In genomic region chr12:13268826-13269449, GRCm38 (mm10) we compare ENCODE assay signal across 8 mouse cellular contexts. TPM values are rescaled to one million over a fixed set of nuclear protein-coding genes. Genes with fewer than 3 reads are reported as not detected.
DNase-seq lines count a peak whose midpoint lies in the region; ATAC-seq and TF ChIP-seq lines count a peak whose summit lies in the region.

Nbas (plus strand) TSS chr12:13269133.

- H3K4me2 ChIP-seq in heart, embryonic 11.5 days = peak within 1 kb of the TSS; percentile 79
- H3K4me2 ChIP-seq in kidney, embryonic 16.5 days (replicated peaks; ENCODE audit: low read depth, low read length) = peak within 1 kb of the TSS; percentile 83
- peak within 1 kb of the TSS; percentile 90 for H3K4me2 ChIP-seq in myocyte (ENCODE audit: low read depth)

- 4% methylated on average over 38 of the region's 38 CpGs for WGBS in heart, embryonic 11.5 days (ENCODE audit: insufficient replicate concordance)
- WGBS in kidney, embryonic 16.5 days = 2% methylated on average over 38 of the region's 38 CpGs
- 3% methylated on average over 38 of the region's 38 CpGs for WGBS in liver, adult 2 months

- DNase-seq in A20 (ENCODE audit: low read depth, low spot score) = peak; percentile 90
- peak; percentile 66 for DNase-seq in liver, adult 2 months (ENCODE audit: extremely low read depth, low read depth, low spot score)
- peak; percentile 69 for DNase-seq in splenic B cell, adult 2 months (ENCODE audit: low read depth, low spot score)

- peak within 1 kb of the TSS; percentile 80 for H3K9ac ChIP-seq in heart, embryonic 11.5 days (ENCODE audit: low read depth, low read length)
- peak within 1 kb of the TSS; percentile 94 for H3K9ac ChIP-seq in kidney, embryonic 16.5 days (replicated peaks; ENCODE audit: low read length)
- H3K9ac ChIP-seq in liver, adult 2 months (ENCODE audit: low read depth, low read length) = peak within 1 kb of the TSS; percentile 87

- no peak for TF ChIP-seq POLR2A in bone marrow macrophage, adult 2 months (IDR thresholded peaks at IDR 0.05; ENCODE audit: borderline replicate concordance, low read depth, low read length)
- TF ChIP-seq POLR2A in liver, adult 2 months (IDR thresholded peaks at IDR 0.05; ENCODE audit: extremely low read depth, insufficient read depth, low read length) = no peak
- peak; percentile 71 for TF ChIP-seq POLR2A in myocyte (IDR thresholded peaks at IDR 0.05; ENCODE audit: insufficient read length, low read depth)

- no peaks in the 10 kb centered on the region; the same call in 1 of the 2 replicates for H3K79me2 ChIP-seq in liver, adult 2 months (ENCODE audit: control insufficient read depth, insufficient read depth, low read length)
- peaks cover 22% of the 10 kb centered on the region for H3K79me2 ChIP-seq in myocyte (ENCODE audit: control insufficient read depth, insufficient read depth)

- H3K36me3 ChIP-seq in heart, embryonic 11.5 days (ENCODE audit: control insufficient read depth, insufficient read depth, low read length) = no peaks in the 10 kb centered on the region
- no peaks in the 10 kb centered on the region for H3K36me3 ChIP-seq in kidney, embryonic 16.5 days (ENCODE audit: insufficient read depth, low read length)
- H3K36me3 ChIP-seq in liver, adult 2 months (ENCODE audit: control insufficient read depth, insufficient read depth, low read length) = peaks cover 2% of the 10 kb centered on the region; the same call in 1 of the 2 replicates
- peaks cover 6% of the 10 kb centered on the region for H3K36me3 ChIP-seq in myocyte (ENCODE audit: control insufficient read depth, insufficient read depth)
- no peaks in the 10 kb centered on the region for H3K36me3 ChIP-seq in splenic B cell, adult 2 months (ENCODE audit: control insufficient read depth, insufficient read depth, low read length, poor library complexity, severe bottlenecking)

- H3K27ac ChIP-seq in bone marrow macrophage, adult 2 months (ENCODE audit: insufficient read depth, low read depth, low read length) = no peak within 1 kb of the TSS
- no peak within 1 kb of the TSS for H3K27ac ChIP-seq in heart, embryonic 11.5 days (ENCODE audit: low read depth, low read length)
- no peak within 1 kb of the TSS for H3K27ac ChIP-seq in kidney, embryonic 16.5 days (ENCODE audit: low read length)
- H3K27ac ChIP-seq in liver, adult 2 months (replicated peaks; ENCODE audit: insufficient read depth, low read depth, low read length) = peak within 1 kb of the TSS; percentile 34

- H3K27me3 ChIP-seq in heart, embryonic 11.5 days (ENCODE audit: control insufficient read depth, insufficient read depth, low read length) = no peaks in the 10 kb centered on the region
- no peaks in the 10 kb centered on the region for H3K27me3 ChIP-seq in kidney, embryonic 16.5 days (ENCODE audit: insufficient read depth, low read length)
- no peaks in the 10 kb centered on the region for H3K27me3 ChIP-seq in liver, adult 2 months (ENCODE audit: control insufficient read depth, insufficient read depth, low read length)
- no peaks in the 10 kb centered on the region for H3K27me3 ChIP-seq in myocyte (ENCODE audit: control insufficient read depth, insufficient read depth, insufficient read length)
- no peaks in the 10 kb centered on the region for H3K27me3 ChIP-seq in splenic B cell, adult 2 months (ENCODE audit: control insufficient read depth, insufficient read depth, low read length, poor library complexity, severe bottlenecking)

- peak within 1 kb of the TSS; percentile 96 for H3K4me3 ChIP-seq in bone marrow macrophage, adult 2 months (ENCODE audit: insufficient read depth, low read length)
- peak within 1 kb of the TSS; percentile 88 for H3K4me3 ChIP-seq in heart, embryonic 11.5 days (ENCODE audit: low read depth, low read length)
- peak within 1 kb of the TSS; percentile 100 for H3K4me3 ChIP-seq in kidney, embryonic 16.5 days (ENCODE audit: low read length)
- peak within 1 kb of the TSS; percentile 84 for H3K4me3 ChIP-seq in liver, adult 2 months (ENCODE audit: insufficient read depth, low read depth, low read length)
- H3K4me3 ChIP-seq in myocyte = peak within 1 kb of the TSS; percentile 89

- peaks cover 6% of the 10 kb centered on the region for H3K4me1 ChIP-seq in bone marrow macrophage, adult 2 months (ENCODE audit: control insufficient read depth, insufficient read depth, low read length)
- H3K4me1 ChIP-seq in heart, embryonic 11.5 days (ENCODE audit: control insufficient read depth, insufficient read depth, low read length) = 0 out of 2 replicates have a peak, but pooled peaks cover 3% of the 10 kb centered on the region
- peaks cover 12% of the 10 kb centered on the region for H3K4me1 ChIP-seq in kidney, embryonic 16.5 days (ENCODE audit: insufficient read depth, low read length)
- peaks cover 8% of the 10 kb centered on the region for H3K4me1 ChIP-seq in liver, adult 2 months (ENCODE audit: control insufficient read depth, insufficient read depth, low read length)

- ATAC-seq in erythroblast, adult 5-6 weeks (replicated peaks; ENCODE audit: low FRiP score, poor library complexity, severe bottlenecking) = peak; percentile 91
- peak; percentile 84 for ATAC-seq in heart, embryonic 11.5 days (replicated peaks; ENCODE audit: insufficient number of reproducible peaks, low FRiP score, low TSS enrichment)
- peak; percentile 93 for ATAC-seq in kidney, embryonic 16.5 days (ENCODE audit: low FRiP score, low TSS enrichment)

- peak within 1 kb of the TSS; percentile 21 for H3ac ChIP-seq in myocyte (ENCODE audit: control insufficient read depth, insufficient read length)

- H3K9me3 ChIP-seq in heart, embryonic 11.5 days (replicated peaks; ENCODE audit: control insufficient read depth, low read length) = no peaks in the 10 kb centered on the region
- no peaks in the 10 kb centered on the region for H3K9me3 ChIP-seq in kidney, embryonic 16.5 days (ENCODE audit: low read length)

- no peak for TF ChIP-seq CTCF in bone marrow macrophage, adult 2 months (IDR thresholded peaks at IDR 0.05; ENCODE audit: low read depth, low read length)
- TF ChIP-seq CTCF in liver, adult 2 months (IDR thresholded peaks at IDR 0.05; ENCODE audit: low read depth, low read length) = no peak

TF ChIP-seq in myocyte, 11 proteins besides CTCF, POLR2A, EP300 and RAD21:
- peak in 2 of 3 experiments; percentile 67 to 87 for TF ChIP-seq MYOG (IDR thresholded peaks at IDR 0.05; ENCODE audit: control insufficient read depth in 1 of 3, insufficient read depth in 1 of 3, insufficient read length in 2 of 3, low read depth in 2 of 3)
- TF ChIP-seq CEBPB (IDR thresholded peaks at IDR 0.05; ENCODE audit: insufficient read depth, poor library complexity, severe bottlenecking) = no peak
- TF ChIP-seq TCF3 (IDR thresholded peaks at IDR 0.05; ENCODE audit: insufficient read length, low read depth) = no peak
- TF ChIP-seq MYOD1 (IDR thresholded peaks at IDR 0.05; ENCODE audit: control insufficient read depth in 1 of 3, insufficient read length in 2 of 3, low read depth in 2 of 3) = peak in 2 of 3 experiments; percentile 58 to 78
- no peak for TF ChIP-seq SRF (IDR thresholded peaks at IDR 0.05; ENCODE audit: control insufficient read depth, insufficient read length, low read depth)
- no peak for TF ChIP-seq MAX (IDR thresholded peaks at IDR 0.05; ENCODE audit: low read depth)
- no peak for TF ChIP-seq POLR2AphosphoS2 (IDR thresholded peaks at IDR 0.05; ENCODE audit: insufficient read length, low read depth)
TF ChIP-seq in myocyte: peak in this region for 2.

RNA-seq across cellular contexts. Expression of gene Nbas, which starts in this region (rescaled TPM):
- polyA plus RNA-seq in bone marrow macrophage, adult 2 months (2012; ENCODE audit: insufficient read depth, insufficient read length, missing spikeins) = 5.4 and 7.3 TPM in 2 replicates
- 1.3 TPM in 2 replicates for total RNA-seq in erythroblast, adult 5-6 weeks (2015; ENCODE audit: low replicate concordance)
- 3.8 and 4.2 TPM in 2 replicates for total RNA-seq in erythroblast, adult 5-6 weeks (2017; ENCODE audit: low replicate concordance)
- polyA plus RNA-seq in heart, embryonic 11.5 days (2014; fragmentation: Nextera tagmentation; extraction: Ambion mirVana) = 11.4 and 11.8 TPM in 2 replicates
- 12.9 and 14.7 TPM in 2 replicates for polyA plus RNA-seq in kidney, embryonic 16.5 days (2015; fragmentation: Nextera tagmentation; extraction: Ambion mirVana)
- 21.8 and 24.9 TPM in 2 replicates for total RNA-seq in liver, adult 2 months (2014; rRNA removed)
- 8.7 and 10.7 TPM in 2 replicates for polyA plus RNA-seq in liver, adult 2 months (2012; rRNA removed)
- polyA plus RNA-seq in myocyte (2012; fragmentation: generic; extraction: Trizol) = 14.5 TPM
